ENCODE assay signal across 8 mouse cellular contexts in genomic region chr8:125067596-125067960, GRCm38 (mm10). TPM values are rescaled to one million over a fixed set of nuclear protein-coding genes. Genes with fewer than 3 reads are reported as not detected.
DNase-seq lines count a peak whose midpoint lies in the region; ATAC-seq and TF ChIP-seq lines count a peak whose summit lies in the region.

No protein-coding gene starts in this region.

- TF ChIP-seq POLR2A in heart, adult 2 months (IDR thresholded peaks at IDR 0.05; ENCODE audit: insufficient read depth, low read depth, low read length), result no peak

- 0 out of 2 replicates have a peak overlapping the region, but pooled peaks have one; percentile 9 for H3K4me3 ChIP-seq in heart, adult 2 months
- H3K4me3 ChIP-seq in intestine, embryonic 15.5 days (replicated peaks), result no peak overlapping the region
- H3K4me3 ChIP-seq in liver, embryonic 12.5 days, result no peak overlapping the region

- H3K4me1 ChIP-seq in heart, adult 2 months (ENCODE audit: control insufficient read depth, insufficient read depth, low read length), result peaks cover 14% of the 10 kb centered on the region
- no peaks in the 10 kb centered on the region for H3K4me1 ChIP-seq in intestine, embryonic 15.5 days (replicated peaks)
- peaks cover 11% of the 10 kb centered on the region; the same call in 1 of the 2 replicates for H3K4me1 ChIP-seq in liver, embryonic 12.5 days

- no peaks in the 10 kb centered on the region for H3K36me3 ChIP-seq in heart, adult 2 months (ENCODE audit: control insufficient read depth, insufficient read depth, low read length)
- H3K36me3 ChIP-seq in intestine, embryonic 15.5 days, result no peaks in the 10 kb centered on the region
- H3K36me3 ChIP-seq in liver, embryonic 12.5 days, result no peaks in the 10 kb centered on the region

- TF ChIP-seq CTCF in heart, adult 2 months (IDR thresholded peaks at IDR 0.05), result no peak

- intact Hi-C loops in heart, adult 2 months (cut with DNase I), result loop anchor here (2.0 to 10.0 kb wide), 4 partner anchors 31 to 805 kb away; no protein-coding TSS in a partner anchor

- H3K9me3 ChIP-seq in intestine, embryonic 15.5 days, result no peaks in the 10 kb centered on the region
- H3K9me3 ChIP-seq in liver, embryonic 12.5 days (replicated peaks), result no peaks in the 10 kb centered on the region

- no peaks in the 10 kb centered on the region for H3K27me3 ChIP-seq in heart, adult 2 months (ENCODE audit: control insufficient read depth, insufficient read depth, low read length)
- no peaks in the 10 kb centered on the region for H3K27me3 ChIP-seq in intestine, embryonic 15.5 days (replicated peaks)
- no peaks in the 10 kb centered on the region for H3K27me3 ChIP-seq in liver, embryonic 12.5 days (replicated peaks)

- ATAC-seq in intestine, embryonic 15.5 days, result peak; percentile 51; the same call in 1 of the 2 replicates
- peak; percentile 56; the same call in 1 of the 2 replicates for ATAC-seq in liver, embryonic 12.5 days
- ATAC-seq in monocyte, adult 5-6 weeks (replicated peaks; ENCODE audit: insufficient number of reproducible peaks, low FRiP score, low TSS enrichment, poor library complexity, severe bottlenecking), result peak; percentile 60

- TF ChIP-seq EP300 in heart, adult 2 months (IDR thresholded peaks at IDR 0.05; ENCODE audit: insufficient read depth, low read depth, low read length), result no peak

- H3K27ac ChIP-seq in heart, adult 2 months, result peak overlapping the region; percentile 84
- peak overlapping the region; percentile 52 for H3K27ac ChIP-seq in intestine, embryonic 15.5 days
- H3K27ac ChIP-seq in liver, embryonic 12.5 days, result peak overlapping the region; percentile 51; the same call in 1 of the 2 replicates

- 0 out of 2 replicates have a peak overlapping the region, but pooled peaks have one; percentile 4 for H3K9ac ChIP-seq in heart, adult 2 months (ENCODE audit: low read depth, low read length)
- H3K9ac ChIP-seq in intestine, embryonic 15.5 days, result no peak overlapping the region
- no peak overlapping the region for H3K9ac ChIP-seq in liver, embryonic 12.5 days

- peaks cover 2% of the 10 kb centered on the region for H3K79me2 ChIP-seq in heart, adult 2 months (replicated peaks; ENCODE audit: control insufficient read depth, insufficient read depth, low read length)

- H3K4me2 ChIP-seq in intestine, embryonic 15.5 days (replicated peaks), result no peak overlapping the region
- H3K4me2 ChIP-seq in liver, embryonic 12.5 days, result peak overlapping the region; percentile 50

- peak; percentile 45 to 46 for DNase-seq in right cerebral cortex, postnatal 10 days (ENCODE audit: low spot score in 2 of 2)
- no peak for DNase-seq in right cerebral cortex, adult 2 months (ENCODE audit: low spot score in 2 of 2)
- peak; percentile 69 to 72 for DNase-seq in heart, adult 2 months
- no peak for DNase-seq in yolk sac, embryonic 10.5 days (ENCODE audit: low spot score)
- DNase-seq in cerebellum, adult 11 months, result no peak

- 38% methylated on average over 9 of the region's 9 CpGs for WGBS in heart, adult 2 months
- WGBS in intestine, embryonic 15.5 days, result 77% methylated on average over 9 of the region's 9 CpGs
- WGBS in liver, embryonic 12.5 days (ENCODE audit: insufficient replicate concordance), result 22% methylated on average over 9 of the region's 9 CpGs

RNA-seq across cellular contexts. Expression of gene Disc1, which starts 13.6 kb away (rescaled TPM):
- total RNA-seq in heart, adult 2 months (2021), result 1 to 10 TPM; 2.2 to 2.3 TPM
- 1.1 and 1.3 TPM in 2 replicates for polyA plus RNA-seq in heart, adult 2 months (2012; rRNA removed)
- 1.6 and 1.9 TPM in 2 replicates for polyA plus RNA-seq in intestine, embryonic 15.5 days (2015; fragmentation: Nextera tagmentation; extraction: Ambion mirVana)
- polyA plus RNA-seq in liver, embryonic 12.5 days (2016; fragmentation: Nextera tagmentation; extraction: Ambion mirVana), result 0.56 and 0.92 TPM in 2 replicates
- 3.9 to 11.4 TPM (median 7.1 TPM) in 3 replicates for total RNA-seq in monocyte, adult 5-6 weeks (2017)

RNA-seq across cellular contexts. Expression of gene Tsnax, which starts 54.8 kb away (rescaled TPM):
- 10 to 100 TPM; 66.3 to 73.1 TPM for total RNA-seq in heart, adult 2 months (2021)
- 43.2 and 78.8 TPM in 2 replicates for polyA plus RNA-seq in heart, adult 2 months (2012; rRNA removed)
- 99.3 and 104 TPM in 2 replicates for polyA plus RNA-seq in intestine, embryonic 15.5 days (2015; fragmentation: Nextera tagmentation; extraction: Ambion mirVana)
- 71.4 TPM in 2 replicates for polyA plus RNA-seq in liver, embryonic 12.5 days (2016; fragmentation: Nextera tagmentation; extraction: Ambion mirVana)
- total RNA-seq in monocyte, adult 5-6 weeks (2017), result 61.3 to 84.4 TPM (median 71.8 TPM) in 3 replicates

Comparison
In these comparisons a context has a peak if more than half of its experiments do, and no peak if none do; other contexts are left out.
1. DNase-seq: peak in right cerebral cortex, postnatal 10 days (2 of 2) and heart, adult 2 months (2 of 2); none in right cerebral cortex, adult 2 months (0 of 2), yolk sac, embryonic 10.5 days (single experiment) and cerebellum, adult 11 months (single experiment).
2. Peak in every context shown above with its lines, with median percentiles within 50 percentile points of each other: H3K27ac ChIP-seq and ATAC-seq.